Mouse (Mus musculus) kidney, postnatal 10 days (tissue): ENCODE results near the gene Frrs1.

Experiments
- DNase-seq: peaks from one replicate; pipeline ENCODE4 v3.0.0; 2021; ENCODE audit warnings: mixed read lengths

Frrs1 gene

DNA sequence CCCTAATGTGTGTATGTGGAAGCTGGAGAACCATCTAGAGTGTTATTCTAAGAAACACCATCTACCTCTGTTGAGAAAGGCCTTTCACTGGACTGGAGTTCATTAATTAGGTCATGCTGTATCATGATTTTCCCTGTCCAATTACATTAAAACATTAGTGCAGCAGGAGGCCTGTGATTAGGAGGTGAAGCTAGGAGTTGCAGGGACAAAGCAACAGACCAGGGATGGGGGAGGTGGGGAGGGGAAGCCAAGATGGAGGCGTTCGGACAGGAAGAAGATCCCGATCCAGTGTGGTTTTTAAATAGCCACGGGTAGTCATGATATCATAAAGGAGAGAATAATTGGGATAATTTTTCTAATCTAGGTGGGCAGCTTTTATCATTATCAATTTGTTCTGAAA lies 57.8 kb downstream of the Frrs1 start:
- no peak for DNase-seq

DNA sequence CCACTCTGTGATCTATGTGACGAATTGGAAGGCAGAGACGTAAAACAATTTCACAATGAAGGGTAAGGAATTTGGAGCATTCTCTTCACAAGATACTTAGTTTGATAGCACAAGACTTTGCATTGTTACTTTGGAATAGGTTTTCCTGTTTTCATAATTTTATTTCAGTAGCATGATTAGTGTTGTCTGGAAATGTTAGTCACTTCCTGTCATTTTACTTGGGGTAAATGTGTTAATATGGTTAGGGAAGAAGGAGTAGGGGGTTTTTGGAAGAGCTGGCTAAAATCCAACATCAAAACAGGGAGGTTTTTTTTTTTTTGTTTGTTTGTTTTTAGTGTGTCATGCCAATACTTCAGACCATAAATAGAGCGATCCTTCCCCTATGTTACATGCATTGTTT lies 62.3 kb downstream of the Frrs1 start:
- DNase-seq = no peak

DNA sequence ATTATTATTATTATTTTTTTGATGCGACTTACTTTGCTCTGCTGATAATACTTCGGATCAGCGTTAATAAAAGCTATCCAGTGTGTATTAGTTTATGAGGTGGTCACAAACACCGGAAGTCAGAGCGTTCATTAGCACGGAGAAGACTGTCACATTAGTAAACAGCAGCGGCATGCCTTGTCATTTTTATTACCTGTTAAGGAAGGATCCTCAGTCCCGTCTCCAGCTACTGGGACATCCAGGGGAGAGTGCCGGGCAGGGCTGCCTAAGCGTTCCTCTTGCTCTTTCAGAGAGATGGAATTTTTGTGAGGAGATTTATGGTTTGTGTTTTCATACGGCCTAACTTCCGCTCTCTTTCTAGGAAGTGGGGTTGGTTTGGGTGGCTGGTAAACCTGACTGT lies 63.8 kb downstream of the Frrs1 start:
- no peak for DNase-seq

DNA sequence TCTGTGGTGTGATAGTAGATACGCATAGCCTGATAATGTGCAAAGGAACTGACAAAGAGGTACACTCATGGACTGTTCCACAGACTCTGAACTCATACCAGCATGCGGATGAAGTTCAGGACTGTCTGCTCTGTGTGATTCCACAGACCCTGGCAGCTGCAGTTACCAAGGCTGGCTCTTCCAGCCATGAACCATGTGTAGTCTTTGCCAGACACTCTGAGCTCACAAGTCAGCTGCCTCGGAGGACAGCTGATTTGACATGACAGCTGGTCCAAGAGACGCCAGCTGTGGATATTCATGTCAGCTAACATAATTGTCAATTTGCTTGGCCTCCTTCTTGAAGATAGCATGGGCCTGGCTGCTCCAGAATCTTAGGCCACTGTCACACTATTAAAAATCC lies 69.7 kb downstream of the Frrs1 start:
- DNase-seq = no peak

DNA sequence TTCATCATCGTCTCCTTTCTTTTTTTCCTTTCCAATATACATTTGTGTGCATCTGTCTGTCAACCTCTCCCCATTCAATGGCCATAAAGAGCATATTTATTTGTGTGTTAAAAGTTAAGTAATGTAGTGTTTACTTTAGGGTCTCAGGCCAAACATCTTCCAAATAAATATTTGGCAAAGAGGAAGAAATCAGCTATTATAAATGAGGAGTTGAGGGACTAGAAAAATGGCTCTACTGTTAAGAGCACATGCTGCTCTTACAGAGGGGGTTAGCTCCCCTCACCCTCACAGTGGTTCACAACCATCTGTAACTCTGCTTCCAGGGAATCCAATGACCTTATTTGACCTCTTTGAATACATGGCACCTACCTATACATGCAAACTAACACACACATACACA lies 73.9 kb downstream of the Frrs1 start:
- DNase-seq = no peak

DNA sequence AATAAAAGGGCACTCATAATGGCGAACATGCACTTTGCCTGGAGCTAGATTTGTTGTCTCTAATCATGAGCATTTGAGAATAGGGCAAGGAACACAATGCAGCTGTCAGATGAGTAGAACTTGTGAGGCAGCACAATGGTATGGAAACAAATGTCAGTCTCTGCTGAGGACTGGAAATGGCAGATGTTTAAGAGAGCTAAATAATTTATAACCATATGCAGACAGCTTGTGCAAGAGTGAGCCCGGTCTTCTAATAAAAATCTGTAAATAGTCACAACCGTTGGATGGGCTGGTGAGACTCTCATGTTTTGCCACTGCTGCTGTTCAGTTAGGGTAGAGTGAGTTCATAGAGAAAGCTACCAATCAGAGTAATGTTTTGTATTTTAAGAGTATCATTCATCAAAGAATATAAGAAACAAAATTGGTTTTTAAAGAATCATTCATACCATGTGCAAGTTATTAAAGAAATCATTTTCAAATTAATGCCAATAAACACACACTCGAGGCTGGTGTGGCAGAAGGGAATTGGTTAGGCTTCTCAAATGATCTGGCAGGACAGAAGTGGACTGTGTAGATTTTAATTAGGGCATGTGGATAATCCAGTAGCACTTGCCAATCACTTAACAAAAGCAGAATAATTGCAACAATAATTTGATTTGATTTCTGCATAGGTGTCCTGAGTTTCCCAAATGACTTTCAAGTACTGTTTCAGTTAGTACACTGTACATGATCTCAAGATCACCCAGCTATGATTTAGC lies 77.8 kb downstream of the Frrs1 start:
- no peak for DNase-seq

DNA sequence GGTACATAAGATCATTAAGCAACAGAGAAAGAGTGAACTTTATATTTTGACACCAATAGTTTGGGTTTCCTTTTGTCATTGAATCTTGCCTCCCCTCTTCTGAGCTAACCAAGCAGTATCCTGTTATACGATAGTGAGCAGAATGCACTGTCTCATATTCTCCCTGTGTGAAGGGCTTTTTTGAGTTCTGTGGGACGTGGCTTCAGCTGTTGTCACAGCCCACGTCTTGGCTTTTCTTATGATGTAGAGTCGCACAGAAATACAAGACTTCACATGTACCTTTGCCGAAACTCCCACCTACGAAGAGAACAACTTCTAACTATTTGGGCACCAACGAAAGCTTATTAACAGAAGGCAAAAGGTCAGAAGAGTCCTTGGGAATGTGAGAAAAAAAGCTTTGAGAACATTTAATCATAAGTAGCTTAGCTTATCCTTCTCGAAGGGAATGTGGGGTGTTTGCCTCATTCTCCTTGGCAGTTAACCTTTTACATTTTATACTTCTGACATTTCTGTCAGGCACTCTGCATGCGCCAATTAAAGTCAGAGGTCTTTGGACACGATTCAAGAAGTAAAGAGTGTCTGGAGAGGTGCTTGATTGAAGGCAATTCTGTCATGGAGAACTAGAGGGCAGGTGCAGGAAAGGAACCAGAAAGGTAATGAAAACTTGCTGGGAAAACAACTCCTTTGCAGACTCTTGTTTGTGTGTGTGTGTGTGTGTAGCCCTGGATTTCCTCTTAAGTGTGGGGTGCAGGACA lies 81.7 kb downstream of the Frrs1 start:
- no peak for DNase-seq

DNA sequence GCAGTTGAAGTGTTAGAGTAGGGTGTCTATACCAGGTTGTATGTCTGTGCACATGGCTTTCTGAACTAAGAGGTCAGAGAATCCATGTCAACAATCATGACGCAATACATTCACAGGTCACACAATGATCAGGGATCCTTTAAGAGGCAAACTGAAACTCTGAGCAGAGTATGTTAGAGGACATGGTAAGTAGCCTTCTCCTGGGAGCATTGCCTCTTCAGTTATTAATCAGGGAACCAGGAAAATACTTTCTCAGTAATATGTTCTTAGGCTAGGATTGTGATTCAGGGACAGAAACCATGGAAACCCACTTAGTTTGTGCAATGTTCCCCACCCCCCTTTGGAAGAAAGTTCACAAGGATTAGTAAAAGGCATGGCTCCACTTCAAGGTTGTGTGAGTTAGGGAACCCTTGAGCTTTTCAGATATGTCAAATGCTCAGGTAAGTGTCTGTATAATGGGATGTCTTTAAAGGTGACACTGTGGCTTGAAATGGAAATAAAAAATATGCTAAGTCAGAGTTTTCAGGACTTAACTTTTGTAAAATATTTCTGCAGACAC lies 82.4 kb downstream of the Frrs1 start:
- DNase-seq = no peak

DNA sequence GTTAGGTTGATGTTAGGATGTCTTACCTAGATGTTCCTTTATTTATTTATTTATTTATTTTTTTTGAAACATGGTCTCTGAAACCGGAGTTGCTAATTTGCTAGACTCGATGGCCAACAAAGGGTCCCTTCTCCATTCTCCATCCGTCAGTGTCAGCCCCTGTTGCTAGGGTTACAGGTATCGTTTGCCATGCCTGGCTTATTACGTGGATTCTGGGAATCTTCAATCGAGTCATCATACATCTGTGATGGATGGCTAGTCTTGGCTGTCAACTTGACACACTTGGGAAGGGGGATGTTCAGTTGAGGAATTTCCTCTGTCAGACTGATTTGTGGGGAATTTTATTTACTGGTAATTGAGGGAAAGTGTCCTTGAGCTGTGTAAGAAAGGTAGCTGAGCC lies 83.5 kb downstream of the Frrs1 start:
- no peak for DNase-seq

DNA sequence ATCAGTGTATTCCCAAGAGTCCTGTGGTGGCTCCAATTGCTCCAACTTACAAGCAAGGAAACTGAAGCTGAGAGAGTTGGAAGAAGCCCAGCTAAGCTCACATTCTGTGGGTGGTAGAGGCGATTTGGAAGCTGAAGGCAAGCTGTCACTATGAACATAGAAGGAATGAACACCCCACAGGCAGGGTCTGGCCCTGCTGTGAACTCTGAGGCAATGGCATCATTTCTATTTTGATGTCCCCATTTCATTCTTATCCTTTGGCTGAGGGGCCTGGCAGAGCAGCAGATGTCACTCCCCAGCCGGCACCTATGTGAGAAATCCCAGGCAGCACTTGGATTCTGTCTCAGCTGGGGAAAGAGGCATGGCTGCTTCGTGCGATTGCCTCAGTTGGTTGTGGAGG lies 84.2 kb downstream of the Frrs1 start:
- no peak for DNase-seq

DNA sequence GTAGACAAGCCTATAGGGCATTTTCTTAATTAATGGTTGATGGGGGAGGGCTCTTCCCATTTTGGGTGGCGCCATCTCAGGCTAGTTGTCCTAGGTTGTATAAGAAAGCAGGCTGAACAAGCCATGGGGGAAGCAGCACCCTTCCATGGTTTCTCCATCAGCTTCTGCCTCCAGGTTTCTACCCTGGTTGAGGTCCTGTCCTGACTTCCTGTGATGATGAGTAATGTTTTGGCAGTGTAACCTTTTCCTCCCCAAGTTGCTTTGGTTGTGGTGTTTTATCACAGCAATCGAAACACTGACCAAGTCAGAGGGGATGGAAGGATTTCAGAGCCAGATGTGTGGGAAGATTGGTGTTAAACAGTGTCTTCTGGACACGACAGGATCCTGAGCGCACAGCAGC lies 87.2 kb downstream of the Frrs1 start:
- DNase-seq = no peak

DNA sequence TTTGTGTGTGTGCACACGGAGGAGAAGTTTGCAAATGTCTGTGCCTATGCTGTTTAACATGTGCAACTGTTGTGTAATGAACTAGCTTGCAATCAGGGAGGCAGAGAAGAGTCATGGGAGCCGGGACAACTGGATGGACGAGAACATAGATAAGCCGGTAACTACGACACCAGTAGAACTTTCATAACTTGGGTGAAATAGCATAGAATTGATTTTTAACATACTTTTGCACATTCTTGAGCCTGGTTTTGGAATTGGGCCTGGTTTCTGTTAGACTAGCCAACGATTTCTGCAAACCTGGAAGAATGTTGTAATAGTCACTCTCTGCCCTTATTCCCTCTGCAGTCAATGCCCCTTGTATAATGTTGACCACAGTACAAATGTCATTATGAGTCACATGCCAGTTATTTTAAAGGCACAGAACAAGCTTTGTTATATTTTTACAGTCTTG lies 91.4 kb downstream of the Frrs1 start:
- no peak for DNase-seq

DNA sequence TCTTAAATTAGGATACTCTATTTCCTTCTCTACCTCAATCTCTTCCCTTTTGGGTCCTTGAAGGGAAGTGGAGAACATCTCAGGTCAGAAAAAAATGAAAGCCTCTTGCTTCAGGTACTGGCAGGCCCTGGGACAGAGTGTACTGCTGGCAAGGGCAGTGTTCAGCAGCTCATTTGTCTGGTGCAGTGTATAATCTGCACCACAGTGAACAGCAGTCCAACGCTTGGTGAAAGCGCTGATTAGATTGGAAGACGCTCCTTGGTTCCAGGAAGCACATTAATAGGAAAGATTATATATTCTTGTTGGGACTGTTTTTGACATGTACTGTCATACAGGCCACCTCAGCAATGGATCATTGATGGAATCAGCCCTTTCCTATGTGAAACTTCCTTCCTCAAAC lies 92.2 kb downstream of the Frrs1 start:
- no peak for DNase-seq

DNA sequence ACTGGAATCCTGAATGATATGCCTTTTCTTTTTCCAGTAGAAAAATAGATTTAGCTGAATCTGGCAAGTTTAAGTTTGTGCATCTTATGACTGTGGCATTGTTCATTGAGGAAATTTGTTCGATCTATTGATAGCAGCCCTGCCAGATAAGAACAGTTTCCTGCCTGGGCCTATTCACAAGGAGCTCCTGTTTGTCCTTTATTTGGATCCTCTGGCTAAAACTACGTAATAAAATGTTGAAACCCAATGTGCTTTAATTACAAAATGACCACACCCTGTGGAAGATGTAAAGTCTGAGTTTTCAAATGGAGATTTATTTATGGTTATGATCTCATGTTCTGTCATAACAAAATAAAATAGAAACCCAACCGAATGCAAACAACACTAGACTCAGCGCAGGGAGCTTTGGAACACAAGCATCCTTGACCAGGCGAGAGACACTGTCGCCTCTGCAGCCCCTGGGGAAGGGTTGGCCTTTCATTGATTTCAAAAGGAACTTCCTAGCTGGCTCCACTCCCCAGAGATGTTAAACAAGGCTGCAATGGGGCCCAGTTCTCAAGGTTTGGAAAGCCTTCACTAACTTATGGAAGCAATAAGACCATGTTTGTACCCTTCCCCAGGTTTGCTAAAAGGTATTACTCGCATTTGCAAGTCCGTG lies 93.1 kb downstream of the Frrs1 start:
- DNase-seq = no peak

DNA sequence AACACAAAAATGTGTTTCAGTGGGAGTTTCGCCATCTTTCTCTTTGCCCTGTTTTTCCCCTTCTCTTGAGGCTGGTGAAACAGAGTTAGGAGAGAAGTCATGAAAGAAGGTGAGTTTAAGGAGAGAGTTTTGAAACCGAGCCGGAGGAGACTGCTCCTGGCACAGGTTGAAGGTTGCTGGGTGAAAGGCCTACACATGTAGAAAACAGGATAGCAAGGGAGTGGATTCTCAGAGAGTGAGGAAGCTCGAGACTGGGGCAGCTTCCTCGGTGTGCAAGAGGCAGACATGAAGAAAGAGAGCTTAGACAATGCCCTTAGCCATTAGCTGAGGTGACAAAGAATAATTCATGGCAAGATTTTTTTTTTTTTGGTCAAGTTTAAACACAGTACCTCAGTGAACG lies 94.1 kb downstream of the Frrs1 start:
- no peak for DNase-seq

DNA sequence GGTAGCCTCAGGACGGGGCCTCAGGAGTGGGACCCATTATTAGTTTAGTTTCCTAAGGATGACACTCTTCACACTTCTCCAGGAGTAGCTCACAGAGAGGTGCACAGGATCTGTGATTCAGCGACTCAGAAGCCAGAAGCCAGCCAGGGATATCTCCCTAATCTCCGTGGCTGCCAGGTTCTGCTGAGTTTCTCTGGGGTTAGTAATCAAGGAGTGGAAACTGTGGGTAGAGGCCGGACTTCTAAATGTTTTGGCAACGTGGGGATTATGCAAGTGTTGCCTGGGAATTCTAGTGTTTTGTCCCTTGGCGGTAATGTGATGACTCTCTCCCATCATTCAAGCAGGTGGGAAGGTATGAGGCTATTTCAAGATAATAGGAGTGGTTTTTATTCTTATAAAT lies 95.8 kb downstream of the Frrs1 start:
- DNase-seq = no peak
